Mouse (Mus musculus) bone marrow, adult 2 months (tissue): ENCODE results near the gene Mdm1.

Experiments used
- CTCF ChIP-seq: fragments of 200-500 bp; IDR thresholded peaks from 2 replicates; pipeline ENCODE4 v1.5.1; 2011; ENCODE audit warnings: low read length, control low read depth; ENCODE audit not compliant: control insufficient read depth, insufficient read depth
- POLR2A ChIP-seq: fragments of 200-500 bp; IDR thresholded peaks from 2 replicates; pipeline ENCODE4 v1.6.1; 2011; ENCODE audit warnings: low read depth, mild to moderate bottlenecking, control low read depth, low read length, borderline replicate concordance; ENCODE audit not compliant: control insufficient read depth

- TF ChIP-seq POLR2A (no peak), CTCF (no peak)
Measured at GRCm38 (mm10) chr10:118113256-118113682, 28.3 kb upstream of the Mdm1 start.
